Mouse (Mus musculus): ENCODE data around the gene Prkce.

DNA sequence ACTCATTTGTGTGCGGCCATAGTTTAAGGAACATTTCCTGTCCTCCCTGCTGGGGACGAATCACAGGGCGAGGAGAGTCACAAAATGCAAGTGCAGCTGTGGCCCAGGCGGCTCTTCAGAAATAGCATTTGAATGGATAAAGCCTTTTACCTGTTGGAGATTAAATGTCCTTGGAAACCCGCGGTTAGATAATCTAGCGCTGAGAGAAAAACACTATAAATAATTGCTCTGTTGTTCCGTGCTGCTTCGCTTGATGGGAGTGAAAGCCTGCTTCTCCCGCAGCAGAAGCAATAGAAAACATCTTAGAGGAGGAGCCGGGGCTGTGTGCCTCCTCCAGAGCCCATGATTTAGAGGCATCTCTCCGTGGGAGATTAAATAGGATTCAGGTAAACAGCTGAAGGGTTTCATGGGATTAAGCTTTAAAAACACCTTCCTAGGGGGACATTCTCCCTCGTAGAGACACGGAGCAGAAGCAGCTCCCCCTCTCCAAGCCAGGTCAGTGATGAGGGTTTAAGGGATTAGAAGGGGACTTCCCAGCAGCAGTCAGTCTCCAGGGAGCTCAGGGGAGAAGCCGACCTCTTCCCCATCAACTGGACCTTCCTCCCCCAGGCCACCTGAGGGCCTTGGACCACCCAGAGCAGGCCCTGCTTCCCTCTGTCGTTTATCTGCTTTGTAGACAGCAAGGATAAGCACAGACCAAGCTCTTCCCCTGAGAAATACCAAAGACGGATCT, 212.0 kb downstream of the Prkce start:
- no peak for TF ChIP-seq TCF12 (IDR thresholded peaks at IDR 0.05; ENCODE audit: insufficient read depth, poor library complexity, severe bottlenecking)
- TF ChIP-seq TCF3 (IDR thresholded peaks at IDR 0.05; ENCODE audit: insufficient read length, low read depth): no peak
- no peak for TF ChIP-seq POLR2A (IDR thresholded peaks at IDR 0.05; ENCODE audit: insufficient read length, low read depth)
- TF ChIP-seq CEBPB (IDR thresholded peaks at IDR 0.05; ENCODE audit: insufficient read depth, poor library complexity, severe bottlenecking): no peak
- TF ChIP-seq E2F4 (IDR thresholded peaks at IDR 0.05; ENCODE audit: insufficient read depth): no peak
- no peak for TF ChIP-seq MYOD1 (IDR thresholded peaks at IDR 0.05; ENCODE audit: control insufficient read depth in 1 of 3, insufficient read length in 2 of 3, low read depth in 2 of 3)
- no peak for TF ChIP-seq MYOG (IDR thresholded peaks at IDR 0.05; ENCODE audit: control insufficient read depth in 1 of 3, insufficient read depth in 1 of 3, insufficient read length in 2 of 3, low read depth in 2 of 3)
- no peak for TF ChIP-seq MAX (IDR thresholded peaks at IDR 0.05; ENCODE audit: low read depth)
- TF ChIP-seq POLR2AphosphoS2 (IDR thresholded peaks at IDR 0.05; ENCODE audit: insufficient read length, low read depth): no peak
- no peak for TF ChIP-seq REST (IDR thresholded peaks at IDR 0.05; ENCODE audit: insufficient read depth, insufficient read length)
- TF ChIP-seq USF1 (IDR thresholded peaks at IDR 0.05; ENCODE audit: low read depth): no peak
